Mouse (Mus musculus) neural tube, embryonic 12.5 days (tissue): Measurements from ENCODE around the gene Sipa1l1. TPM values are rescaled to one million over a fixed set of nuclear protein-coding genes. Genes with fewer than 3 reads are reported as not detected.
"Not testable (repeated sequence)": the region's sequence is repeated elsewhere in the genome, so short reads cannot be mapped to it uniquely, and the experiment has no call there.

Source experiments
- ATAC-seq: fragments of 200-750 bp; cut with Nextera tagmentation; 2 replicates; pipeline ENCODE4 v1.8.0; 2017; ENCODE audit warnings: low read depth, mild to moderate bottlenecking, moderate TSS enrichment, moderate library complexity; ENCODE audit not compliant: low FRiP score
- H3K27ac ChIP-seq: fragments of 300-500 bp; sonication (generic); 2 replicates; pipeline ENCODE4 v1.5.1; 2016
- H3K27me3 ChIP-seq: fragments of 300-500 bp; sonication (generic); replicated peaks from 2 replicates; pipeline ENCODE4 v1.6.1; 2016; ENCODE audit warnings: mild to moderate bottlenecking
- H3K36me3 ChIP-seq: fragments of 300-500 bp; sonication (generic); 2 replicates; pipeline ENCODE4 v1.6.1; 2016; ENCODE audit warnings: mild to moderate bottlenecking
- H3K4me1 ChIP-seq: fragments of 300-500 bp; sonication (generic); 2 replicates; pipeline ENCODE4 v1.6.1; 2016
- H3K4me2 ChIP-seq: fragments of 300-500 bp; sonication (generic); replicated peaks from 2 replicates; pipeline ENCODE4 v1.6.1; 2016; ENCODE audit warnings: mild to moderate bottlenecking
- H3K4me3 ChIP-seq: fragments of 300-500 bp; sonication (generic); 2 replicates; pipeline ENCODE4 v1.5.1; 2016
- H3K9ac ChIP-seq: fragments of 300-500 bp; sonication (generic); 2 replicates; pipeline ENCODE4 v1.6.1; 2016; ENCODE audit warnings: mild to moderate bottlenecking
- H3K9me3 ChIP-seq: fragments of 300-500 bp; sonication (generic); 2 replicates; pipeline ENCODE4 v1.6.1; 2016; ENCODE audit warnings: mild to moderate bottlenecking
- WGBS: fragments of 180-500 bp; shearing (Covaris S2); methylation state at CpG from one replicate; pipeline ENCODE4 v1.1.7; 2016; 5-methylcytosine and 5-hydroxymethylcytosine counted together
- polyA plus RNA-seq: library from polyadenylated mRNA; unstranded; fragments of >200 nt; fragmentation: Nextera tagmentation; extraction: Ambion mirVana; gene quantifications from 2 replicates; pipeline ENCODE4 v1.2.1, GENCODE M21; 2016

The Sipa1l1 gene
- polyA plus RNA-seq, 1 experiment from 2014 or later, result 17.4 TPM

GRCm38 (mm10) chr12:82472796-82473195 lies 303.7 kb downstream of the Sipa1l1 start:
- Histone ChIP-seq H3K4me2 (no peak overlapping the region), H3K4me1 (no peaks in the 10 kb centered on the region), H3K9me3 (no peaks in the 10 kb centered on the region), H3K9ac (no peak overlapping the region), H3K27me3 (no peaks in the 10 kb centered on the region), H3K27ac (no peak overlapping the region), H3K4me3 (no peak overlapping the region), H3K36me3 (no peaks in the 10 kb centered on the region)
- 90% methylated on average over 3 of the region's 3 CpGs for WGBS
- ATAC-seq, result no peak

GRCm38 (mm10) chr12:82473238-82473637 lies 304.1 kb downstream of the Sipa1l1 start:
- no peak for ATAC-seq
- no peaks in the 10 kb centered on the region for H3K27me3 ChIP-seq
- H3K4me1 ChIP-seq, result peaks cover 4% of the 10 kb centered on the region
- 84% methylated on average over 4 of the region's 4 CpGs for WGBS
- no peak overlapping the region for H3K4me3 ChIP-seq
- no peak overlapping the region for H3K27ac ChIP-seq
- no peaks in the 10 kb centered on the region for H3K9me3 ChIP-seq
- H3K4me2 ChIP-seq, result no peak overlapping the region
- no peak overlapping the region for H3K9ac ChIP-seq
- no peaks in the 10 kb centered on the region for H3K36me3 ChIP-seq

DNA sequence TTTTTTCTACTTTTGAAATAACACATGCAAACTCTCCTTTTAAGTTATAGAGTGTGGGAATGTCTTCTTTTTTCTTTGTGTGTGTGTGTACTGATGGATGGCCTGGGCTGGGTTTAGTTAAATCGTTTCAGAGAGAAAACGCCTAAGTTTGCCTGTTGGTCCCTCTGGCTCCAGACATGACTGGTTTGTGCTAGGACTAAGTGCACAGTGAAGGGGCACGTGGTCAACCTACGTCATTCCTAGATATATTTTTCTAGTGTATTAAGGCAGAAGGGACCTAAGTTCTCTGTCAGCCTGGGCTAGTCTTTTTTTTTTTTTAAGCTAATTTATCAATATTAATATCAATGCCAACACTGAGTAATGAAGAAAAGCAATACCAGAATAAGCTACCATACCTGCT lies 305.3 kb downstream of the Sipa1l1 start:
- no peaks in the 10 kb centered on the region for H3K36me3 ChIP-seq
- H3K9me3 ChIP-seq, result no peaks in the 10 kb centered on the region
- H3K9ac ChIP-seq, result no peak overlapping the region
- no peak overlapping the region for H3K4me3 ChIP-seq
- H3K27me3 ChIP-seq, result 0 out of 2 replicates have a peak, but pooled peaks cover 3% of the 10 kb centered on the region
- peaks cover 4% of the 10 kb centered on the region for H3K4me1 ChIP-seq
- no peak for ATAC-seq
- no peak overlapping the region for H3K27ac ChIP-seq
- H3K4me2 ChIP-seq, result no peak overlapping the region
- WGBS, result 91% methylated on average over 4 of the region's 4 CpGs

DNA sequence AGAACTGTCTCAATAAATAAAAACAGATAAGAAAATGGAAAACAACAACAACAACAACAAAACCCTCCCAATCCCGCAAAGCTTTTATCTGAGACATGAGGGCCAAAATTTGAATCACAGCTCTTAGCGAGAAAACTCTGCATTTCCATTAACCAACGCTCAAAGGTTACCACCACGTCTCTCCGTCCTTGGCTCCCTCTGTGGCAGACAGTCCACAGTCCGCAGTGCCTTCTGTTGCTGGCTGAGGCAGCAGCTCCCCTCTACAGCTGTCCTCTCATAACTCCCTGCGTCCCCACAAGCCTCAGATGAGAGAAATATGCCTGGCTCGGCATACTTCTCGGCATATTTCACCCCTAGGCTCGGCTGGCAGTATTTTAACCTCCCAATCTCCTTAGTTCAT lies 306.9 kb downstream of the Sipa1l1 start:
- no peak overlapping the region for H3K4me2 ChIP-seq
- no peak for ATAC-seq
- H3K9me3 ChIP-seq, result no peaks in the 10 kb centered on the region
- H3K36me3 ChIP-seq, result no peaks in the 10 kb centered on the region
- 81% methylated on average over 10 of the region's 10 CpGs for WGBS
- peaks cover 4% of the 10 kb centered on the region for H3K4me1 ChIP-seq
- no peak overlapping the region for H3K4me3 ChIP-seq
- H3K27ac ChIP-seq, result no peak overlapping the region
- no peak overlapping the region for H3K9ac ChIP-seq
- 0 out of 2 replicates have a peak, but pooled peaks cover 3% of the 10 kb centered on the region for H3K27me3 ChIP-seq

GRCm38 (mm10) chr12:82476580-82476979 lies 307.5 kb downstream of the Sipa1l1 start:
- Histone ChIP-seq H3K4me3 (no peak overlapping the region), H3K4me2 (no peak overlapping the region), H3K4me1 (peaks cover 4% of the 10 kb centered on the region), H3K27ac (no peak overlapping the region), H3K9ac (no peak overlapping the region), H3K36me3 (no peaks in the 10 kb centered on the region), H3K9me3 (no peaks in the 10 kb centered on the region), H3K27me3 (0 out of 2 replicates have a peak, but pooled peaks cover 3% of the 10 kb centered on the region)
- ATAC-seq, result no peak
- WGBS, result 46% methylated on average over 2 of the region's 2 CpGs

DNA sequence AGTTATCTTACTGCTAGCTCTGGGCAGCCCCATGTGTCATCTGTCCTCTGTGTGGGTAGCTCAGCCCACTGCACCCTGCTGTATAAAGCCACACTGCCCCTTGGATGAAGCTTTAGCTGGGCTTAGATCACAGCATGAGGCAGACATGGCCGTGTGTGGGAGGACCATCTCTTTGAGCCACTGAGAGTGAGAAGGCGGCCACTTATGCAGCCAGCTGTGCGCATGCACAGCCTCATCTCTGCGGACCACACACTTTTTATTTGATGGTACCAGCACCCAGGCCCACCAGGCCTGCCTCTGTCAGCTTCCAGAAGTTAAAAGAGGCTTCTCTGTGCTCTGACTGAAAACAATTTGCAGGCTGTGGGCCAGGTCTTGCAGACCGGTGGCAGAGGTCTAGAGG lies 308.7 kb downstream of the Sipa1l1 start:
- Histone ChIP-seq H3K4me1 (peaks cover 4% of the 10 kb centered on the region), H3K36me3 (no peaks in the 10 kb centered on the region), H3K4me3 (no peak overlapping the region), H3K27ac (no peak overlapping the region), H3K27me3 (0 out of 2 replicates have a peak, but pooled peaks cover 3% of the 10 kb centered on the region), H3K9ac (no peak overlapping the region), H3K9me3 (no peaks in the 10 kb centered on the region), H3K4me2 (no peak overlapping the region)
- ATAC-seq, result no peak
- WGBS, result 34% methylated on average over 5 of the region's 5 CpGs

GRCm38 (mm10) chr12:82478256-82478655 lies 309.1 kb downstream of the Sipa1l1 start:
- Histone ChIP-seq H3K9ac (no peak overlapping the region), H3K27me3 (0 out of 2 replicates have a peak, but pooled peaks cover 3% of the 10 kb centered on the region), H3K4me2 (no peak overlapping the region), H3K4me1 (peaks cover 4% of the 10 kb centered on the region), H3K9me3 (no peaks in the 10 kb centered on the region), H3K36me3 (no peaks in the 10 kb centered on the region), H3K4me3 (no peak overlapping the region), H3K27ac (no peak overlapping the region)
- 28% methylated on average over 8 of the region's 8 CpGs for WGBS
- no peak for ATAC-seq

DNA sequence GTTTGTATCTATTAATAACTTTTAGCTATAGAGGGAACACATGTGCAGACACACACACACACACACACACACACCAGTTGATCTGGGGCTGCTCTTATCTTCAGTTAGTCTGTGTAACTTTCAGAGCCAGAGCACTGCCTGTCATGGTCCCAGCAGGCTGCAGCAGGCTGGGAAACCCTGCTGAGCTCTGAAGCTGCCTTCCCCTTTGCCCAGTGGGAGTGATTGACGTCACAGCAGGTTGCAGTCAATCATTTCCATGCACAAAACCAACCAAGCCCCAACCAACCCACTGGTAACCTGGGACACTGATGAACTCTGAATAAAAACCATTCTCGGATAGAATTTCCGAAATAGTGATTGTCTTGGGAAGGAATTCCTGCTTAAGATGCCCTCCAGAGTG lies 310.3 kb downstream of the Sipa1l1 start:
- Histone ChIP-seq H3K4me2 (no peak overlapping the region), H3K4me1 (peaks cover 4% of the 10 kb centered on the region), H3K4me3 (no peak overlapping the region), H3K27me3 (0 out of 2 replicates have a peak, but pooled peaks cover 3% of the 10 kb centered on the region), H3K9ac (no peak overlapping the region), H3K36me3 (no peaks in the 10 kb centered on the region), H3K27ac (no peak overlapping the region), H3K9me3 (no peaks in the 10 kb centered on the region)
- ATAC-seq, result no peak
- 54% methylated on average over 3 of the region's 3 CpGs for WGBS

DNA sequence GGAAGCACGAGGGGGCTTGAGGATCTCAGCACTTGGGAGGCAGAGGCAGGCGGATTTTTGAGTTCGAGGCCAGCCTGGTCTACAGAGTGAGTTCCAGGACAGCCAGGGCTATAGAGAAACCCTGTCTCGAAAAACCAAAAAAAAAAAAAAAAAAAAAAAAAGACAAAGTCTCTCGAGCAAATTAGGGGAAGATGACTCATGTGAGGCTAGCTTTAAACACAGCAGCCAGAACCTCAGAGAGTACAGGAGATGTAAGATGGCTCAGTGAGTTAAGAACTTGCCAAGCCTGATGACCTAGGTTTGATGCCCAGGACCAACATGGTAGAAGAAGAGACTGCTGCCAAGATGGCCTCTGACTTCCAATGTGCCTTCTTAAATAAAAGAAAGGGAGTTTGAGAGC lies 311.3 kb downstream of the Sipa1l1 start:
- H3K27ac ChIP-seq, H3K4me1 ChIP-seq, H3K4me3 ChIP-seq, H3K9me3 ChIP-seq, ATAC-seq, H3K27me3 ChIP-seq, H3K36me3 ChIP-seq, H3K9ac ChIP-seq, H3K4me2 ChIP-seq: not testable (repeated sequence)
- 75% methylated on average over 5 of the region's 5 CpGs for WGBS

DNA sequence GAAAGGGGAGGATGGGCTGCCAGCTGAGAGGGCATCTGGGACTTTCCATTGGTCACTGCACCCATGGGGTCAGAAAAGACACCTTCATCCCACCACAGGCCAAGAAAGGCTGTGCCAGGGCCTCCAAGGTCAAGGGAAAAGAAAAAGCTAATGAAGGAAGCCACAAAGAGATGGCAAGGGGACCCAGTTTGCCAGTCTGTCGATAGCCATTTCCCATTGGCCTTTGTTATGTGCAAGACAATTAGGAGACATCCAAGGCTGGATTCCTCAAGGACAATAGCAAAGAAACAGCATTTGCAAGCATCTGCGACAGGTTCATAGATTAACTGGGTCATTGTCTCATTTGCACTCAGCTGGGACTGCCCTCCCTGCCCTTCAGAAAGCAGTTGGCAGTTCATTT lies 316.3 kb downstream of the Sipa1l1 start:
- Histone ChIP-seq H3K27me3 (no peaks in the 10 kb centered on the region), H3K4me3 (no peak overlapping the region), H3K9me3 (no peaks in the 10 kb centered on the region), H3K4me2 (no peak overlapping the region), H3K36me3 (no peaks in the 10 kb centered on the region), H3K9ac (no peak overlapping the region), H3K4me1 (no peaks in the 10 kb centered on the region), H3K27ac (no peak overlapping the region)
- ATAC-seq, result no peak
- 30% methylated on average over 2 of the region's 2 CpGs for WGBS

DNA sequence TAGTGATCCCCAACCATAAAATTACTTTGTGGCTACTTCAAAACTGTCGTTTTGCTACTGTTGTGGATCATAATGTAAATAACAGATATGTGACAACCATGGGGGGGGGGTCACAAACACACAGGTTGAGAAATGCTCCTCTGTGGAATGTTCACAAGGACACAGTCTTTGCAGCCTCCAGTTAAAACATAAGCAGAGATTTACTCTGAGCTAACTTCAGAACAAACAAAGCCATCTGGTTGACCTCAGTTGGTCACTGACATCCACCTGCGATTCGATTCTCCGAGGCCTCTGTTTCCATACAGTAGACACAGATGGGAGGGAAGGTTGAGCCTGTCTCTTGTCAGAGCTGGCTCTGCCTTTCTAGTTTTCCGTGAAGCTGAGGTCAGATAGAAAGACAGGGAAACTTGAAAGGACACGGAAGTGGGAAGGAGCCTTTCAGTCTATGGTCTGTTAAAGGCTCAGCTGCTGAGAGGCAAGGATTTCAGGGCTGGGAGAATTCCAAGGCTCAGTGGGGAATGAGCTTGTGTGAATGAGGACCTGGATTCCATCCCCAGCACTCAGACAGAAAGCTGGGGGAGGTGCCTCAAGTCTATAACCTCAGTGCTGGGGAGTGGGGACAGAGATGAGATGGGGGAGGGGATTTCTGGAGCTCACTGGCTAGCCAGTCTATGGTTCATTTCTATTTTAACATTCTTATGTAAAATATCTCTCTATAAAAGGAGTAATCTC lies 317.9 kb downstream of the Sipa1l1 start:
- ATAC-seq, result no peak
- Histone ChIP-seq H3K27ac (no peak overlapping the region), H3K9ac (no peak overlapping the region), H3K4me1 (no peaks in the 10 kb centered on the region), H3K27me3 (no peaks in the 10 kb centered on the region), H3K4me3 (no peak overlapping the region), H3K9me3 (no peaks in the 10 kb centered on the region), H3K36me3 (no peaks in the 10 kb centered on the region), H3K4me2 (no peak overlapping the region)
- 56% methylated on average over 6 of the region's 6 CpGs for WGBS

DNA sequence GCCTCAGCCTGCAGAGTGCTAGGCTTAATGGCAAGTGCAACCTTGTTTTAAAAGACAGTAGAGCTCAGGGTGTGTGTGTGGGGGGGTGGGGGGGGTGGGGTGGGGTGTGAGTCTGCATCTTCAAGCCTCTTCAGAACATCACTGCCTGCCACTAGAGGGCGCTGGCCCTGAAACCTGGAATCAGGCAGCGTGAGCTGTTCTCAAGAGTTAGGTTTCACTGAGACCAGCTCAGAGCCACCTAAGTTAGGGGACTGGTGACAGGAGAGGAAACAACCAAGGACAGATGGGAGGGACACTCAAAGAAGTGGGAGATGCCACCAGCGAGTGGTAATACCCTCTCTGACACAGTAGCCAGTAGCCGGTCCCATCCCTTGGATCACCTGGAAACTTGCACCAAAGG lies 320.0 kb downstream of the Sipa1l1 start:
- H3K4me1 ChIP-seq, result no peaks in the 10 kb centered on the region
- ATAC-seq, result no peak
- no peak overlapping the region for H3K4me2 ChIP-seq
- 59% methylated on average over 4 of the region's 4 CpGs for WGBS
- no peak overlapping the region for H3K27ac ChIP-seq
- no peaks in the 10 kb centered on the region for H3K36me3 ChIP-seq
- H3K9ac ChIP-seq, result no peak overlapping the region
- H3K9me3 ChIP-seq, result no peaks in the 10 kb centered on the region
- H3K27me3 ChIP-seq, result no peaks in the 10 kb centered on the region
- no peak overlapping the region for H3K4me3 ChIP-seq

- WGBS, result 78% methylated on average over 7 of the region's 7 CpGs
- Histone ChIP-seq H3K4me3 (no peak overlapping the region), H3K27ac (no peak overlapping the region), H3K9ac (no peak overlapping the region), H3K9me3 (no peaks in the 10 kb centered on the region), H3K4me2 (no peak overlapping the region), H3K27me3 (no peaks in the 10 kb centered on the region), H3K4me1 (no peaks in the 10 kb centered on the region), H3K36me3 (no peaks in the 10 kb centered on the region)
- no peak for ATAC-seq
Measured at GRCm38 (mm10) chr12:82489621-82490020, 320.5 kb downstream of the Sipa1l1 start.
